ENCODE assay signal across 17 mouse cellular contexts in genomic region chr2:11797930-11798364, GRCm38 (mm10). TPM values are rescaled to one million over a fixed set of nuclear protein-coding genes. Genes with fewer than 3 reads are reported as not detected.
DNase-seq lines count a peak whose midpoint lies in the region; ATAC-seq and TF ChIP-seq lines count a peak whose summit lies in the region.
"Had no signal": no experiment of that assay in that cellular context is flagged by ENCODE, and none has a peak within 500 bp of the region (broad histone marks: within the 10 kb centered on the region; RNA-seq: fewer than 3 reads in every experiment).

No protein-coding gene starts in this region.

- no peak for TF ChIP-seq CTCF in kidney, adult 2 months (conservative IDR thresholded peaks at IDR 0.05; ENCODE audit: insufficient read depth, insufficient read length, low read depth, low read length)
- TF ChIP-seq CTCF in midbrain, postnatal 0 days (IDR thresholded peaks at IDR 0.05), result no peak

- peak; percentile 18 for DNase-seq in hindbrain, embryonic 10.5 days (ENCODE audit: low spot score)
- DNase-seq in CD4-positive helper T cell, adult 2 months (ENCODE audit: low read depth, low spot score), result peak; percentile 14
- peak; percentile 39 for DNase-seq in embryonic facial prominence, embryonic 10.5 days (ENCODE audit: low spot score)
- no peak for DNase-seq in kidney, adult 2 months
- no peak for DNase-seq in midbrain, postnatal 0 days (ENCODE audit: low spot score)
- DNase-seq: cerebellum, adult 9-11 months; gastrocnemius, postnatal 14 days; layer of hippocampus, postnatal 36 days; lung, postnatal 10 days; right cerebral cortex, postnatal 25 days had no signal

- WGBS in hindbrain, embryonic 10.5 days, result 63% methylated on average over 5 of the region's 5 CpGs
- WGBS in hindbrain, embryonic 12.5 days, result 62% methylated on average over 5 of the region's 5 CpGs
- 39% methylated on average over 5 of the region's 5 CpGs for WGBS in embryonic facial prominence, embryonic 10.5 days
- WGBS in limb, embryonic 13.5 days, result 47% methylated on average over 5 of the region's 5 CpGs
- 59% methylated on average over 5 of the region's 5 CpGs for WGBS in kidney, adult 2 months
- 73% methylated on average over 5 of the region's 5 CpGs for WGBS in midbrain, postnatal 0 days
- WGBS in midbrain, embryonic 16.5 days, result 79% methylated on average over 5 of the region's 5 CpGs

- no peak overlapping the region for H3K4me2 ChIP-seq in hindbrain, embryonic 12.5 days (replicated peaks)
- H3K4me2 ChIP-seq in limb, embryonic 13.5 days (replicated peaks), result no peak overlapping the region
- H3K4me2 ChIP-seq in midbrain, postnatal 0 days (ENCODE audit: low read depth, low read length, poor library complexity, severe bottlenecking), result no peak overlapping the region
- no peak overlapping the region for H3K4me2 ChIP-seq in midbrain, embryonic 16.5 days (ENCODE audit: low read length)
- H3K4me2 ChIP-seq: heart, embryonic 13.5 days; liver, embryonic 11.5 days had no signal

- H3K9ac ChIP-seq in hindbrain, embryonic 12.5 days, result no peak overlapping the region
- H3K9ac ChIP-seq in limb, embryonic 13.5 days, result no peak overlapping the region
- no peak overlapping the region for H3K9ac ChIP-seq in midbrain, postnatal 0 days (replicated peaks; ENCODE audit: low read length, poor library complexity, severe bottlenecking)
- no peak overlapping the region for H3K9ac ChIP-seq in midbrain, embryonic 16.5 days (ENCODE audit: low read depth, low read length)
- H3K9ac ChIP-seq: heart, embryonic 13.5 days had no signal

- TF ChIP-seq POLR2A in kidney, adult 2 months (IDR thresholded peaks at IDR 0.05; ENCODE audit: low read depth, low read length), result no peak

- ATAC-seq in hindbrain, embryonic 12.5 days (ENCODE audit: low FRiP score), result no peak
- peak; percentile 76 for ATAC-seq in limb, embryonic 13.5 days (ENCODE audit: low FRiP score, low read depth)
- no peak for ATAC-seq in midbrain, postnatal 0 days (ENCODE audit: low FRiP score)
- no peak for ATAC-seq in midbrain, embryonic 16.5 days
- ATAC-seq: forebrain, embryonic 14.5 days had no signal

- no peak overlapping the region for H3K4me3 ChIP-seq in hindbrain, embryonic 10.5 days
- H3K4me3 ChIP-seq in hindbrain, embryonic 12.5 days, result no peak overlapping the region
- H3K4me3 ChIP-seq in embryonic facial prominence, embryonic 10.5 days, result no peak overlapping the region
- H3K4me3 ChIP-seq in limb, embryonic 13.5 days, result no peak overlapping the region
- no peak overlapping the region for H3K4me3 ChIP-seq in kidney, adult 2 months (ENCODE audit: insufficient read depth, low read depth, low read length)
- H3K4me3 ChIP-seq in midbrain, postnatal 0 days (ENCODE audit: low read depth, low read length), result no peak overlapping the region
- no peak overlapping the region for H3K4me3 ChIP-seq in midbrain, embryonic 16.5 days (ENCODE audit: low read depth, low read length)
- H3K4me3 ChIP-seq: heart, embryonic 13.5 days had no signal

- no peaks in the 10 kb centered on the region for H3K9me3 ChIP-seq in hindbrain, embryonic 10.5 days
- H3K9me3 ChIP-seq in hindbrain, embryonic 12.5 days (replicated peaks), result no peaks in the 10 kb centered on the region
- no peaks in the 10 kb centered on the region for H3K9me3 ChIP-seq in embryonic facial prominence, embryonic 10.5 days
- no peaks in the 10 kb centered on the region for H3K9me3 ChIP-seq in limb, embryonic 13.5 days
- H3K9me3 ChIP-seq in midbrain, postnatal 0 days (ENCODE audit: low read length), result no peaks in the 10 kb centered on the region
- no peaks in the 10 kb centered on the region for H3K9me3 ChIP-seq in midbrain, embryonic 16.5 days (replicated peaks; ENCODE audit: control insufficient read depth, low read length, poor library complexity, severe bottlenecking)
- H3K9me3 ChIP-seq: heart, embryonic 13.5 days had no signal

- no peaks in the 10 kb centered on the region for H3K27me3 ChIP-seq in hindbrain, embryonic 10.5 days (ENCODE audit: insufficient read depth, poor library complexity, severe bottlenecking)
- no peaks in the 10 kb centered on the region for H3K27me3 ChIP-seq in hindbrain, embryonic 12.5 days
- no peaks in the 10 kb centered on the region for H3K27me3 ChIP-seq in embryonic facial prominence, embryonic 10.5 days (replicated peaks; ENCODE audit: low read depth, poor library complexity, severe bottlenecking)
- H3K27me3 ChIP-seq in limb, embryonic 13.5 days, result no peaks in the 10 kb centered on the region
- H3K27me3 ChIP-seq in kidney, adult 2 months (replicated peaks; ENCODE audit: control insufficient read depth, insufficient read depth, low read length), result no peaks in the 10 kb centered on the region
- no peaks in the 10 kb centered on the region for H3K27me3 ChIP-seq in midbrain, postnatal 0 days (ENCODE audit: insufficient read depth, low read length)
- H3K27me3 ChIP-seq in midbrain, embryonic 16.5 days (ENCODE audit: control insufficient read depth, insufficient read depth, low read depth, low read length), result no peaks in the 10 kb centered on the region
- H3K27me3 ChIP-seq: heart, embryonic 13.5 days had no signal

- H3K4me1 ChIP-seq in hindbrain, embryonic 10.5 days (replicated peaks), result 0 out of 2 replicates have a peak, but pooled peaks cover 2% of the 10 kb centered on the region
- no peaks in the 10 kb centered on the region for H3K4me1 ChIP-seq in hindbrain, embryonic 12.5 days
- H3K4me1 ChIP-seq in embryonic facial prominence, embryonic 10.5 days, result peaks cover 21% of the 10 kb centered on the region
- no peaks in the 10 kb centered on the region for H3K4me1 ChIP-seq in limb, embryonic 13.5 days
- no peaks in the 10 kb centered on the region for H3K4me1 ChIP-seq in kidney, adult 2 months (ENCODE audit: control insufficient read depth, insufficient read depth, low read length)
- H3K4me1 ChIP-seq in midbrain, postnatal 0 days (ENCODE audit: insufficient read depth, low read length), result no peaks in the 10 kb centered on the region
- H3K4me1 ChIP-seq in midbrain, embryonic 16.5 days (ENCODE audit: control insufficient read depth, insufficient read depth, low read length), result no peaks in the 10 kb centered on the region

- peaks cover 18% of the 10 kb centered on the region for H3K36me3 ChIP-seq in hindbrain, embryonic 10.5 days
- H3K36me3 ChIP-seq in hindbrain, embryonic 12.5 days, result peaks cover 6% of the 10 kb centered on the region; the same call in 1 of the 2 replicates
- H3K36me3 ChIP-seq in embryonic facial prominence, embryonic 10.5 days (replicated peaks), result peaks cover 19% of the 10 kb centered on the region
- H3K36me3 ChIP-seq in limb, embryonic 13.5 days, result peaks cover 17% of the 10 kb centered on the region; the same call in 1 of the 2 replicates
- no peaks in the 10 kb centered on the region for H3K36me3 ChIP-seq in kidney, adult 2 months (ENCODE audit: control insufficient read depth, insufficient read depth, low read length)
- peaks cover 9% of the 10 kb centered on the region; the same call in 1 of the 2 replicates for H3K36me3 ChIP-seq in midbrain, postnatal 0 days (ENCODE audit: insufficient read depth, low read length)
- no peaks in the 10 kb centered on the region for H3K36me3 ChIP-seq in midbrain, embryonic 16.5 days (ENCODE audit: control insufficient read depth, insufficient read depth, low read length)

- no peak overlapping the region for H3K27ac ChIP-seq in hindbrain, embryonic 10.5 days
- H3K27ac ChIP-seq in hindbrain, embryonic 12.5 days, result no peak overlapping the region
- no peak overlapping the region for H3K27ac ChIP-seq in embryonic facial prominence, embryonic 10.5 days (replicated peaks)
- H3K27ac ChIP-seq in limb, embryonic 13.5 days, result no peak overlapping the region; the same call in 1 of the 2 replicates
- no peak overlapping the region for H3K27ac ChIP-seq in kidney, adult 2 months (ENCODE audit: insufficient read depth, low read depth, low read length)
- H3K27ac ChIP-seq in midbrain, postnatal 0 days (ENCODE audit: low read depth, low read length), result no peak overlapping the region
- no peak overlapping the region for H3K27ac ChIP-seq in midbrain, embryonic 16.5 days (ENCODE audit: low read length)
- H3K27ac ChIP-seq: heart, embryonic 13.5 days; kidney, postnatal 0 days had no signal

RNA-seq across cellular contexts. Expression of gene Ankrd16, which starts 20.3 kb away (rescaled TPM):
- 48.8 and 50.0 TPM in 2 replicates for polyA plus RNA-seq in hindbrain, embryonic 10.5 days (2016; fragmentation: Nextera tagmentation; extraction: Ambion mirVana)
- 60.6 and 62.8 TPM in 2 replicates for polyA plus RNA-seq in hindbrain, embryonic 12.5 days (2016; fragmentation: Nextera tagmentation; extraction: Ambion mirVana)
- polyA plus RNA-seq in embryonic facial prominence, embryonic 10.5 days (2016; fragmentation: Nextera tagmentation; extraction: Ambion mirVana), result 47.2 and 51.6 TPM in 2 replicates
- 49.0 and 54.5 TPM in 2 replicates for polyA plus RNA-seq in limb, embryonic 13.5 days (2015; fragmentation: Nextera tagmentation; extraction: Ambion mirVana)
- 50.4 and 54.7 TPM in 2 replicates for polyA plus RNA-seq in kidney, adult 2 months (2012; rRNA removed)
- total RNA-seq in midbrain, postnatal 0 days (2014; rRNA removed), result 45.2 and 66.6 TPM in 2 replicates
- polyA plus RNA-seq in midbrain, postnatal 0 days (2015; fragmentation: Nextera tagmentation; extraction: Ambion mirVana), result 35.0 and 36.3 TPM in 2 replicates
- polyA plus RNA-seq in midbrain, embryonic 16.5 days (2015; fragmentation: Nextera tagmentation; extraction: Ambion mirVana), result 47.8 and 50.3 TPM in 2 replicates

RNA-seq across cellular contexts. Expression of gene Fbh1, which starts 20.6 kb away (rescaled TPM):
- polyA plus RNA-seq in hindbrain, embryonic 10.5 days (2016; fragmentation: Nextera tagmentation; extraction: Ambion mirVana), result 109 and 113 TPM in 2 replicates
- polyA plus RNA-seq in hindbrain, embryonic 12.5 days (2016; fragmentation: Nextera tagmentation; extraction: Ambion mirVana), result 163 and 166 TPM in 2 replicates
- 114 and 115 TPM in 2 replicates for polyA plus RNA-seq in embryonic facial prominence, embryonic 10.5 days (2016; fragmentation: Nextera tagmentation; extraction: Ambion mirVana)
- polyA plus RNA-seq in limb, embryonic 13.5 days (2015; fragmentation: Nextera tagmentation; extraction: Ambion mirVana), result 132 and 144 TPM in 2 replicates
- polyA plus RNA-seq in kidney, adult 2 months (2012; rRNA removed), result 53.6 and 67.5 TPM in 2 replicates
- 95.1 and 102 TPM in 2 replicates for total RNA-seq in midbrain, postnatal 0 days (2014; rRNA removed)
- 85.0 TPM in 2 replicates for polyA plus RNA-seq in midbrain, postnatal 0 days (2015; fragmentation: Nextera tagmentation; extraction: Ambion mirVana)
- polyA plus RNA-seq in midbrain, embryonic 16.5 days (2015; fragmentation: Nextera tagmentation; extraction: Ambion mirVana), result 128 and 139 TPM in 2 replicates

Comparison
In these comparisons a context has a peak if more than half of its experiments do, and no peak if none do; other contexts are left out.
1. DNase-seq: peak in hindbrain, embryonic 10.5 days (single experiment), CD4-positive helper T cell, adult 2 months (single experiment) and embryonic facial prominence, embryonic 10.5 days (single experiment); none in kidney, adult 2 months (single experiment) and midbrain, postnatal 0 days (single experiment).